Mouse (Mus musculus) kidney, adult 2 months (tissue): Measurements from ENCODE around the gene Neb.

Experiments used
- CTCF ChIP-seq: fragments of 200-500 bp; conservative IDR thresholded peaks from 2 replicates; pipeline ENCODE4 v1.5.1; 2011; ENCODE audit warnings: low read depth, mild to moderate bottlenecking, control low read depth, low read length, moderate library complexity, mixed read lengths; ENCODE audit not compliant: insufficient read depth, insufficient read length
- POLR2A ChIP-seq: fragments of 200-500 bp; IDR thresholded peaks from one replicate; pipeline ENCODE4 v1.6.1; 2011; ENCODE audit warnings: low read depth, low read length, control low read depth

DNA sequence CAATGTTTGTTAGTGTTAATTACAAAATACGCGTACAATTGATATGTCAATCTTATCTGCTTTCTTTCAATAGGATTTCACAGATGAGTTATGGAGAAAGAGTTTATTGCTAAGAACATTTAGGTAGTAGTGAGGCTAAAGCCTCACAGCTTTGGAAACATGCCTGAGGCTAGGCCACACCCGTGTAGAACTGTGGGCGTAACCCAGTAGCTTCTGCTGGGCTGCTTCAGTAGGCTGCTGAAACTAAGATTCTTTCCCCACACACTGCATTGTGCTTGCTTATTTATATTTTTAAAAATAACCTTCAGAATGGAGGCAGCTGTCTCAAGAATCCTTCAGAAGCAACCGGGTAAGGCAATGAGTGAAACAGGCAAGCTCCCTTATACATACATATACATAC is 16.3 kb upstream of the Neb start:
- no peak for TF ChIP-seq CTCF
- TF ChIP-seq POLR2A, result no peak
